Mouse (Mus musculus): ENCODE measurements around the gene Cpd. TPM values are rescaled to one million over a fixed set of nuclear protein-coding genes. Genes with fewer than 3 reads are reported as not detected.

Cpd gene
- 10 to 100 TPM; 70.3 to 75.0 TPM for total RNA-seq (2021)

- DNase-seq (ENCODE audit: extremely low spot score in 1 of 2, low spot score in 2 of 2) = peak; percentile 96 to 98
- intact Hi-C loops (cut with DNase I) = no loop called here
Measured at GRCm38 (mm10) chr11:76846878-76847222, at the start of gene Cpd. Gene Cpd, minus strand, starts transcription at chr11:76847018.

DNA sequence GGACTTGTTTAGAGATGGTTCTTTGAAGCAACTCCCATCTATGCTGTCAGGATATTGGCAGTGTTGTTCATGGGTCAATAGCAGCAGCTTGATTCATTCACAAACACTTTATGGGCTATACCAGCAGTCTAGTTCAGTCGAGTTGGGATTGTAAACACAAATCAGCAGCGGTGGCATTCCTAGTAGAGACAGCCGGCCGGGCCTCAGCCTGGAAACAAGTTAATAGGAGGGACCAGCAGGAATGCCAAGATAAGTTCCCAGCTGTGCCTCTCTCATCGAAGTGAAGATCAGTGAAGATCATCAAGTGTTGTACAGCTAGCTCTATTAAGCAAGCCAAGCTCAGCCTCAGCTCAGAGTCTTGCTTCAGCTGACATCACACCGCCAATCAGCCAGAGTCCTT lies 49.5 kb upstream of the Cpd start:
- no peak for DNase-seq (ENCODE audit: extremely low spot score in 1 of 2, low spot score in 2 of 2)
- intact Hi-C loops (cut with DNase I) = no loop called here

GRCm38 (mm10) chr11:76894240-76894639 lies 47.4 kb upstream of the Cpd start:
- DNase-seq (ENCODE audit: extremely low spot score in 1 of 2, low spot score in 2 of 2) = peak in 1 of 2 experiments; percentile 64
- intact Hi-C loops (cut with DNase I) = loop anchor here (5.0 kb wide), 1 partner anchor 107 kb away; no protein-coding TSS in a partner anchor

DNA sequence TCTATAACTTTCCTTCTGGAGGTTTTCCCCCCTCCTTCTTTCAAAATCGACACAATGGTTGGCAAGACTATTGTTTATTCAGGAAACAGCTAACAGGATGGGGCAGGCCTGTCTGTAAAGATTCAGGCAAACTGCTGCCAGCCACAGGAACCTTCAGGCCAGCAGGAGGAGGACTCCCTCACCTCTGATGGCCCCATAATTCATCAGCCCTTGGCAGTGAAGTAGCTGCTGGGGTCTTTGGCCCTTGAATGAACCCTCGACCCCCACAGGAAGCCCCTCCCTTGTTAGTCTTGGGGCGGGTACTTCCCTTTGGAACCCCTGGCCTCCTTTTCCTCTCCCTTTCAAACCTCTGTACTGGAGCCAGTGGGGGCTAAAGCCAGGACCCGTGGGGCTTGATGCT lies 46.8 kb upstream of the Cpd start:
- intact Hi-C loops (cut with DNase I) = loop anchor here (5.0 kb wide), 1 partner anchor 106 kb away; no protein-coding TSS in a partner anchor
- DNase-seq (ENCODE audit: extremely low spot score in 1 of 2, low spot score in 2 of 2) = peak in 1 of 2 experiments; percentile 54

GRCm38 (mm10) chr11:76892972-76893371 lies 46.2 kb upstream of the Cpd start:
- intact Hi-C loops (cut with DNase I) = loop anchor here (5.0 kb wide), 1 partner anchor 106 kb away; no protein-coding TSS in a partner anchor
- no peak for DNase-seq (ENCODE audit: extremely low spot score in 1 of 2, low spot score in 2 of 2)

DNA sequence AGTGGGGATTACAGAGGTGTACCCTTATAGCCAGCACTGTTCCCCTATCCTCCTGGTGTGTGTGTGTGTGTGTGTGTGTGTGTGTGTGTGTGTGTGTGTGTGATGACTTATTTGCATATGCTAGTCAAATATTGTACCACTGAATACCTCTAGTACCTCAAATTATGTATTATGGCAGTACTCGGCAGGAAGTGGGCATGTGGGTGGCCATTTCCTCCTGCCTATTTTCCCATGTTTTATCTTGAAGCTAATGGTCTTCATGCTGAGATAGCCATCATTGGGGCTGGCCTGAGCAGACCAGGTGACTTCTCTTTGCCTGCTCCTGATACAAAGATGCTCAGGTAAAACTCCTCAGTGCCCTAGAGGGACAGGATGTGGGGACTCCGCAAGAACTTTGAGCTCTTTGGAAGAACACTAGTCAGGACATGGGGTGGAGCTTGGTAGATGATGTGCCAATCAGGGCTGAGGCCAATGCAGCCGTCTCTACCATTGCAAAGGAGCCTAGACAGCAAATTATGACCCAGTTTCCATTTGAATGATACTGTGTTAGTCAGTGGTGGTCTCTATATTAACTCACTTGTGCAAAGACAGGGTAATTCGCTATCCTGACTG lies 45.0 kb upstream of the Cpd start:
- DNase-seq (ENCODE audit: extremely low spot score in 1 of 2, low spot score in 2 of 2) = no peak
- intact Hi-C loops (cut with DNase I) = loop anchor here (5.0 kb wide), 1 partner anchor 105 kb away; no protein-coding TSS in a partner anchor

GRCm38 (mm10) chr11:76891171-76891570 lies 44.4 kb upstream of the Cpd start:
- DNase-seq (ENCODE audit: extremely low spot score in 1 of 2, low spot score in 2 of 2) = no peak
- intact Hi-C loops (cut with DNase I) = loop anchor here (5.0 kb wide), 1 partner anchor 104 kb away; no protein-coding TSS in a partner anchor

- intact Hi-C loops (cut with DNase I) = loop anchor here (5.0 kb wide), 1 partner anchor 102 kb away; no protein-coding TSS in a partner anchor
- DNase-seq (ENCODE audit: extremely low spot score in 1 of 2, low spot score in 2 of 2) = peak in 1 of 2 experiments; percentile 42
Measured at GRCm38 (mm10) chr11:76889339-76890164, 42.7 kb upstream of the Cpd start.

DNA sequence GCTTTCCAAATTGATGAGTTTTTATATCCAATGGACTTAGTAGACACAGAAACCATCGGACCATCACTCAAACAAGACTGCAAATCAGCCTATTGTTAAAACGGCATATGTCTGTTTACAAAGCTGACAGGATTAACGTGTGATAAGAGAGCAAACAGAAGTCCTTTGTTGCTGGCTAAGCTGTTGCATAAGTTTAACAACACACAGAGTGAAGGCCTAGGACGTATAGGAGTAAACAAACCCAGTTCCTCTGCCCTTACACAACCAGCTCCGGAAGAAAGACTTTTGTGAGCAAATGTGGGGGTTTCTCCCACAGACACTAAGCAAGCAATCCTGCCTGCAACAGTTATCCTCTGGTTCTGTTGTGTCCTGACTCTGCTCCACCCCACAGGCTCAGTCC lies 37.6 kb upstream of the Cpd start:
- no peak for DNase-seq (ENCODE audit: extremely low spot score in 1 of 2, low spot score in 2 of 2)
- intact Hi-C loops (cut with DNase I) = no loop called here

DNA sequence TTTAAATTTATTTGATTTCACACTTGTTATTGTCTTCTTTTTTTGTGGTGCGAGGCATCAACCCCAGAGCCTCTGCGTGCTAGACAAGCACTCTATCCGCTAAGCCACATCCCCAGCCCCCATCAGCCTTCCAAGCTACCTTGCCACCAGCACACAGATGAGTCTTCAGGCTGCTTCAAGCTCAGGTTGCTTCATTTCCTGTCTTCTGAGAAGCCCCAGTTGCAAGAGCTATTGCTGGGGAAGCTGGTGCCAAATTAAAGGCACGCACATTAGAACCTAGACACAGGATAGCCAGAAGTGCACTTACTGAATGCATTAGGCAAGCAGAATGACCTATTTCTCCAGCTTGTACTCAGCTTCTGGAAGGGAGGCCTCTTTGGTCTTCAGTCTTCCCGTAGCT lies 33.0 kb upstream of the Cpd start:
- intact Hi-C loops (cut with DNase I) = no loop called here
- no peak for DNase-seq (ENCODE audit: extremely low spot score in 1 of 2, low spot score in 2 of 2)

DNA sequence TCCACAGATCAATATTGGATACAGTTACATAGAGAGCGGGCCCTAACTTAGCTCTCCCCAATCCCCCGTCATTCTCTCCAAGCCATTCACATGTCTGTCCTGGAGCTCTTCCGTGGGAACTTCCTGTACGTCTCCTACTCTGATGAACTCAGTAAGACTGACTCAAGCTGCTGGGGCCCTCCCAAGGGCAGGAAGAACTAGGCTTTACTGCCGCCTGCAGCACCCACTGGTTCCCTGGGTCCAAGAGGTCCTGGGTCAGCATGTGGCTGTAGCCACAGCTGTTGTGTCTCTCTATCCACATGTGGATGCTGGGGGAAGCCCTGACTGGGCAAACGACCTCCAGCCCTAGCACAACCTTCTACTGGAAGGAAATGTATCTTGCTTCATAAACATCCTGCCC lies 27.9 kb upstream of the Cpd start:
- DNase-seq (ENCODE audit: extremely low spot score in 1 of 2, low spot score in 2 of 2) = no peak
- intact Hi-C loops (cut with DNase I) = no loop called here

DNA sequence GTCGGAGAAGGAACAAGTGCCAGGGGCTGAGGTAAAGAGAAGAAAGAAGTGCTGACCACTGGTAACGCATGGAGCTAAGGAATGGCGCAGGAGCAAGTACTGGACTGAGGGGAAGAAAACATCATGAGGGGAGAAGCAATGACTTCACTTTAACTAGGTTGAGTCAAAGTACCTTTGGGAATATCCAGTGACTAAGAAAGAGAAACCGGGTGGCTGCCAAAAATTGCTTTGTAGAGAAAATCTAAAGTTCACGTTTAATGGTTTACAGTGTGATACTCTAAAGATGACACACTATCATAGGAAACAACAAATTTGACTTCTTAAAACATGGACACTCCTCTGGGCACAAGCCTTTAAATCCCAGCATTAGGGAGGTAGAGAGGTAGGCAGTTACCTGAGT lies 27.0 kb upstream of the Cpd start:
- intact Hi-C loops (cut with DNase I) = no loop called here
- no peak for DNase-seq (ENCODE audit: extremely low spot score in 1 of 2, low spot score in 2 of 2)

DNA sequence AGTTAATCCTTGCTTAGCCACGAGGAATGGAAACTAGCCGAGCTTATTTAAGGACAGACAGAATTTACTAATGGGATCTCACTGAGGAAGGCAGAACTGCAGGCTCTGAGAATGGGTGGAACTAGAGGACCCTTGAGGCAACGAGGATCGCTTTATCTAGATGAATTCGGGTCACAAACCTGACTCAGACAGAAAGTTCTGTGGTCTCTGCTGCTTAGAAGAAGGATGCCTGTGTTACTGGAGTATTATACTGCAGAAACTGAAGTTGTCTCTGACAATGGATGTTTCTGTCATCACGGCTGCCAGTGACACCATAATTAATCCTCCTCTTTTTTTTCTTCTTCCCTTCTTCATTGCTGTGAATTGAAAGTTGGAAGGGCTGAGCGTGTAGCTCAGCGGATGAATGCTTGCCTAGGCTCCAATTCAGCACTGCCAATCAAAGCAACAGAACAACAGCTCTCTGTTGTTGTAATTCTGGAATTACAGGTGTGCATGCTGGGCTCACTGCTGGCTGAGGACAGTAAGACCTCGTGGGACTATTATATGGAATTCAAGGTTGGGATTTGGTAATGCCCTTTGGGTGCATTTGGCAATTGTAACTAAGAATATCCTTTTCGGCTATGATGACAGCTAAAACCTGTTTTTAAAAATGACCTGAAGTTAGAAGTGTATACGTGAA lies 25.9 kb upstream of the Cpd start:
- DNase-seq (ENCODE audit: extremely low spot score in 1 of 2, low spot score in 2 of 2) = no peak
- intact Hi-C loops (cut with DNase I) = no loop called here

DNA sequence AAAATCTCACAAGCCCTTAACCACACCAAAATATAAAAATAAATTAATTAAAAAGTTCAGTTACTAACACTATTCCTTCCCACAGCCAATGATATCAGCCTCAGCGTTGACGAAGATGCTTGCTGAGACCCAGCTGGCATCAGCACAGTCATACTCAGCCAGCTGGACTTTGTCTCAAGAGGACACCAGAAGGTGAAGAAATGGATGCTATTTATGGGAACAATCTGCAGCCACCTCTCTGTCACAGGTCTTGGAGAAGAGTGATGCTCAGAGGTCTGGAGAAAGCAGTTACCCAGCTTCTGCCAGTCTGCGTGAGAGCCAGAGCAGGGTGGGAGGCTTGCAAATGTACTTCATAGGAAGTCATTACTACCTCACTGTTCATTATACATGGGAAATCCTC lies 14.4 kb upstream of the Cpd start:
- DNase-seq (ENCODE audit: extremely low spot score in 1 of 2, low spot score in 2 of 2) = no peak
- intact Hi-C loops (cut with DNase I) = no loop called here

DNA sequence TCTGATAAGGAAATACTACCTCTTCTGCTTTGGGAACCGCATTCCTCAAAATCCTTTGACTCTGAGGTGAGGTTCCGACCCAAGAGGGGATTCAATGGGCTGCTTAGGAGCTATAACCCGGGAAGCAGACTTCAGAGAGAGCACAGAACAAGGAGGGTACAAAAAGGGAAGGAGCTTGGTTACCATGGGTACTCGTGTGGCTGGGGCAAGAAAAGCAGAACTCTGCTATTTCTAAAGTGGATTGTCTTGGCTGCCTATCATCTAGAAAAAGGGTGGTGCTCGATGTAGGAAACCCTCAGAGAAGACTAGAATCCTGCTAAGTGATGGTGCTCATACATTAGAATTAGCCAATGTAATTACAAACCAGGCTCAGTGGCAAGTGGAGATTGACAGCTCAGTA lies 12.4 kb upstream of the Cpd start:
- intact Hi-C loops (cut with DNase I) = no loop called here
- no peak for DNase-seq (ENCODE audit: extremely low spot score in 1 of 2, low spot score in 2 of 2)

DNA sequence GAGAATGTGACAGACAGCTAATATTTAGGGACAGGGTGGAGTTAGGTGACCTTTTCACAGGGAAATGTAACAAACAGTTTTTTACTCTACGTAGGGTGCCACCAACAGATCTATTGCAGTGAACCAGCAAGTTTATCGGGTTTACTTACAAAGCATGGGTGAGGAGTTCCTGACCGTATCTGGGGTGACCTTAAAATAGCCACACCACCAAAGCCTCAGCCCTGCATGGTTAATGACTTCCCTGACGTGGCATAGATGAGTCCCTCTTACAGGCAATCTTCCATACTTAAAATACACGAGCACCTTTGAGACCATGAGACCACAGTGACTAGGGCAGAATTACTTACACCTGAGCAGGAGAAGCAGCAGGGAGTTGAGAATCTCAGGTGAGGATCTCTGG lies 12.0 kb upstream of the Cpd start:
- intact Hi-C loops (cut with DNase I) = no loop called here
- DNase-seq (ENCODE audit: extremely low spot score in 1 of 2, low spot score in 2 of 2) = no peak

GRCm38 (mm10) chr11:76857111-76857510 lies 10.3 kb upstream of the Cpd start:
- no peak for DNase-seq (ENCODE audit: extremely low spot score in 1 of 2, low spot score in 2 of 2)
- intact Hi-C loops (cut with DNase I) = no loop called here

DNA sequence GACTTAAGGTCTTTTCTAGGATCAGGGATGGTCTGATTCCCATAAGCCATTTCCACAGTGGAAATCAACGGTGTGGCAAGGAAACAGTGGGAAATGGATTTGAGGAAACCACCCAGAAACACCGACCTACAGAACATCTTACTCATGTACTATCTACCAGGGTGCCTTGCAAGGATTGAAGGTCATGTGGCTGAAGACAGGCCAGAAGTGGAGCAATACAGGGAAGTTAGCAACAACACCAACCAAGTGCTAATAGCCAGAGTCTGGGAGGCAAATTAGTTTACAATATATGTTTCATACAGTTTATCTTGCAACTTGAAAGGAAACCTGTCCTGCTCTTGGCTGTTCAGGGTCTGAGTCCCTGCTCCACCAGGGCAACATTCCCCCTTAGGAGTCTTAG lies 9.8 kb upstream of the Cpd start:
- no peak for DNase-seq (ENCODE audit: extremely low spot score in 1 of 2, low spot score in 2 of 2)
- intact Hi-C loops (cut with DNase I) = no loop called here

DNA sequence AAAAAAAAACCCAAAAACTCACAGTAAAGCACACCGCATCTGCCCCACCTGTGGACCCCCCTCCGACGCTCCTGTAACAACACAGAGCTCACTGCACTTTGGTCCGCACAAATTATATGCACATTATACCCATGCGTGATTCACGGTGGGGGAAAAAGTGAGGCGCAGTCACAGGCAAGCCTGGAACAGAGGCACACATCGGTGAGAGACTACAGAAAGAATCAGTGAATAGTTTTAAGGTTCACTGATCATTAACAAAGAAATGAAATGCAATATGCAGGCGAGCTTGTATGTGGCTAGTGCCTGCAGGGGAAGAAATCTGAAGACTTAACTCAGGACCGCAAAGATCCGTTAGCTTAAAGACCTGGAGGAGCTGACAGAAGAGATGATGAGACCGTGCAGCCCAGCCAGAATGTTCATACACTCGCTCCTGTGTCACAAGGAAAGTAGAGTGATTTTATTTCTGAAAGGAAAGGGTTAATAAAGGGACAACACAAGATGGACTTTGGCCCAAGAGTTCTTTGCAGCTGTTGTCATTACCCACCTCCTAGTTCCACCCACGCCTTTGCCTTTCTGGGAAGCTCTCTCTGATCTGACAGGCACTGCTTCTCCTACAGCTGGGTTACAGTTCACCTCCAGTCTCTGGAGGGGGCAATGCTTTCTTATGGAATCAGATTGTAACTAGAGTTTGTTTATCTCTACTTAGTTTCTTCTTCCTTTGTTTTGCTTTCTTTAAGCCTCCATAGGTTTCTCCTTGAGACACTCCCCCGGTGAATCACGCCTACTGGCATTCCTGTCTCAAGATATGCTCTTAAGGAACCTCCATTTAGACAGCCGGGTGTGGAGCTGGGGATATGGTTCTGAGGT lies 7.9 kb upstream of the Cpd start:
- no peak for DNase-seq (ENCODE audit: extremely low spot score in 1 of 2, low spot score in 2 of 2)

More for the DNA sequence above, 7.9 kb upstream of the Cpd start:
- intact Hi-C loops (cut with DNase I) = no loop called here
